Mouse (Mus musculus): ENCODE measurements around the gene Tfpt.
"Not testable (repeated sequence)": the region's sequence is repeated elsewhere in the genome, so short reads cannot be mapped to it uniquely, and the experiment has no call there.

Tfpt gene

DNA sequence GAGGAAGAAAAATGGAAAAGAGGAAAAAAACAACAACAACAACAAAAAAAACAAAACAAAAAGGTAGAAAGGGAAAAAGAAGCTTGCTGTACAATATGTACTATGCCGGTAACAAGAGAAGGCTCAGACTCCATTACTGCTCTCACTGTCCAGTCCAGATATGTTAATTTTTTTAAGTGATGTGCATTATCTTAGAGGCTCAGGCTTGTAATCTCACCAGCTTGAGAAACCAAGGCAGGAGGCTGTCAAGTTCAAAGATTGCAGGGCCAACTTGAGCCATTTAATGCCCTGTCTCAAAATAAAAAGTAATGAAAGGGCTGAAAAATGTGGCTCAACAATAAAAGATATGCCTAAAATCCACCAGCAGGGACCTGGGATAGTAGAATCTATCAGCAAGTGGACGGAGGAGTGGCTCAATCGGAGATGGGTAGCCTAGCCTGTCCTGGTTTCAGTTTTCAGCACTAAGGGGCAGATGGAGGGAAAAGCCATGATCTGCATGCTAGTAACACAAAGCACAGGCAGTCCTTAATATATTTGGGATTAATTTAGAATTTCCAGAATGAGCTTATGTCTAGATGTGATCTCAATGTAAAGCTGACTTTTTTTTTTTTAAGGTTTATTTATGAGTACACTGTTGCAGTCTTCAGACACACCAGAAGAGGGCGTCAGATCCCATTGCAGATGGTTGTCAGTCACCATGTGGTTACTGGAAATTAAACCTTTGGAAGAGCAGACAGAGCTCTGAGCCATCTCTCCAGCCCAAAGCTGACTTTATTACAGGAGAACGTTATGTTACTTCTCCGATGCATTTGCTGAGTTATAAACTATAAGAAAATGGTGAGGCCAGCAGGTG lies 13.1 kb downstream of the Tfpt start:
- DNase-seq, result no peak

DNA sequence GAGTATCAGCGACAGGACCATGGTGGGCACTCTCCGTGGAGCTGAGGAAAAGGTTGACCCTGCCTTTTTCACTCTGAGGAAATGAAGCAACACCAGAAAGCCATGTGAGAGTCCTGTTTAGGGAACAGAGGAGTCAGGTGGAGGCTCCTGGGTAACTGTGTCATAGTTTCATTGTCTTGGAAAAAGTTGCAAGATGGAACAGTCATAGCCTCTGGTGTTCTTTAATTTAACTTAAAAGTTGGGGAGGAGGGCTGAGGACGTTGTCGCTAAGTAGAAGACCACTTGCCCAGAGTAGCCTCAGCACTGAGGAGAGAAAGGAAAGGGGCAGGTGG lies 13.7 kb downstream of the Tfpt start, which contains the start of gene Oscar:
Gene Oscar (minus strand): TSS at position 101 of the 332 bp plus-strand sequence.
- no peak for DNase-seq

DNA sequence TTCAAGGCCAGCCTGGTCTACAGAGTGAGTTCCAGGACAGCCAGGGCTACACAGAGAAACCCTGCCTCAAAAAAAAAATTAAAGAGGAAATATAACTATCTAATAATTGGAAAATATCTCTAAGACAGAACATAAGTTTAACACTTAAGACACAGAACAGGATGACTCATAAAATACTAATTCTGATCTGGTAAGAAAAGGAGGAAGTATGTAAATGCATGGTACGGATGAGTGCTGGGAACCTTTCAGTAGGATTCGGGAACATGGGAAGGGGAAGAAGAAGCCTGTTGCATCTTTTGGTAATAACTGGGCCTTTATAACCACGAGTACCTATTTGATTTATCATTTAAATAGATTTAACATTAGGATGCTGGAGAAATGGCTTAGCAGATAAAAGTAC lies 15.7 kb downstream of the Tfpt start:
- no peak for DNase-seq

DNA sequence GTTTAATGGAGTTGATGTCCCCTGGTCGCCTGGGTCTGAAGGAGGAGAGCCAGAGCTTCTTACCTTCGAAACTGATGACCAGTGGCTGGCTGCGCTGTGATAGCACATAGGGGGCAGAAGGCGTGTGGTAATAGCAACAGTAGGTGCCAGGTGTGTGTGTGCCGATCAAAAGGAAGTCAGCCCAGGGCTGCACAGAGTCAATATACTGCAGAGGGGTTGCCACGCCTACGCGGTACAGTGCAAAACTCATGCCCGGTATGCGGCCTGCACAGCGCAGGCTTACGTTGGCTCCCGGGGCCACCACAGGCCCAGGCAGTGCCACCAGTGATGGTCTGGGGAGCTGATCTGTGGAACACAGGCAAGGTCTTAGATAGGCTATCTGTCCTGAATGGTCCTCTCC lies 18.7 kb downstream of the Tfpt start:
- DNase-seq, result no peak

DNA sequence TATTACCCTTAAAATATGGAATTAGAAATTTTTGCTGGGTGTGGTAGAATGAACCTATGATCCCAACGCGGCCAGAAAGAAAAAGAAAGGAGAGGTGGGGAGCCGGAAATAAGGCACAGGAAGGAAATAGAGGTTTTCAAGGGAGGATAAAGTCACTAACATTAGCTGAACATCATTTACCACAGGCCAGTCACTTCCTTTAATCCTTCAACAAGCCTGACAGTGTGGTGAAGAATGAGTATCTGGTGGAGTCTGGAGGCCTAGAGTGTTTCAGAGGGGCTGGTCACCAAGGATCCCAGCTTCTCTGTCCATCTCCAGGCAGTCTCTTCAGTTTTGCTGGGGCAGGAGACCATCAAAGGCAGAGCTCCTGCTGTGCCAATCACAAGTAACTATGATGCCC lies 19.3 kb downstream of the Tfpt start:
- DNase-seq, result no peak

DNA sequence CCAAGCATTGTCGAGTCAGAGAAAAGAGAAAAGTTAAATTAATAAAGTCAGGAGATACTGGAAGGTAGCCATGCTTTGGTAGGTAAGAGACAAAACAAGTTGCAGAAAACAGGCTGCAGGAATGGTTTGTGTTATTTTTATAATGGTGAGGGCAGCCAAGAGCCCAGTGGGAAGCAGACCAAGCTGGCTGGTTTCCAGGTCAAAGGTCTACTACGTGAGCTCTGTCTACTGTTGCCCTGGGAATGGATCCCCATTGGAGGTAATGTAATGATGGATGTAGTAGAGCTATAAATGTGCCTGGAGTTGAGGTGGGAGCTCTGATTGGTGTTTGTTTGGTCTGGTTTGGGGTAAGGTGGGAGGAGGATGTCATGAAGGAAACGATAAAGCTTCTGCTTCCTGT lies 20.6 kb downstream of the Tfpt start:
- DNase-seq, result no peak

DNA sequence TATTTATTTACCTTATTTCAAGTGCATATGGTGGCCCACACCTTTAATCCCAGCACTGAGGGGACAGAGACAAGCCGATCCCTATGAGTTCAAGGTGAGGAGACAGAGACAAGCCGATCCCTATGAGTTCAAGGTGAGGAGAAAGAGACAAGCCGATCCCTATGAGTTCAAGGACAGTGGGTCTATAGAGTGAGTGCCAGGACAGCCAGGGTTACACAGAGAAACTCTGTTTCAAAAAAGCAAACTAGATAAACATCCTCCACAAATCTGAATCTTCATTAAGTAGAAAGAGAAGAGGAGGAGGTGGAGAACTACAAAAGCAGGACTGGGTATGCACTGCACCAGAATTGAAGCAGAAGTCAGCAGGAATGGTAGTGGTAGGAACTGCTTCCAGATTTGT lies 21.1 kb downstream of the Tfpt start:
- no peak for DNase-seq

DNA sequence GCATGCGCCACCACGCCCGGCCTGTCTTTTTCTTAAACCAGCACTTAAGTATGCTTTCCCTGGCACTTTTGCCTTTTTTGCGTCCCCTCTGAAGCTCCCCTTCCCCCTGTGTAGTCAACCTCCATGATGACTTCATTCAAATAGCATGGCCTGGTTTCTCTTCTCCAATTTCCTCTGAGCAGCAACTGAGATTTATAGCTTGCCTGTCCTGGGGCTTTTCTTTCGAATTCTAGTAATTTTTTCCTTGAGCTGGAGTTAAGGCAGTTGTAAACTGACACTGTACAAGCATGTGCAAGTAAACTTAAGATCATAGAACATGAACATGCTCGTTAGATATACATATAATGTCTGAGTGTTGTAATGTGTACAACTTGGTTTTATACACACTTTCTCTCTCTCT lies 22.3 kb downstream of the Tfpt start:
- DNase-seq, result no peak

DNA sequence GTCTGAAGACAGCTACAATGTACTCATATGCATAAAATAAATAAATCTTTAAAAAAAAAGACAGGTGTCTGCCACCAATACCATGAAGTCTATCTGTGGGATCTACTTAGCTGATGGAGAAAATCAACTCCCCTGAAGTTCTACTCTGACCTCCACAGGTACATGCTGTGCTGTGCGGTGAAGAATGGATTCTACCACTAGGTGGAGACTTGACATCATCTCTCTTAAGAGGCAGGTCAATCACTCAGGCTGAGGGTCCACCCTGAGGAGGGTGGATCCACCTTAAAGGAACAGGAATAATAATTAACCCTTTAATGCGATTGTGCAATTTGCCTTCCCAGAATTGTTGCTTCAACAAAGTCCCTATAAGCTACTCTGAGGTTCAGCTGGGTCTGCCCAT lies 22.9 kb downstream of the Tfpt start:
- no peak for DNase-seq

DNA sequence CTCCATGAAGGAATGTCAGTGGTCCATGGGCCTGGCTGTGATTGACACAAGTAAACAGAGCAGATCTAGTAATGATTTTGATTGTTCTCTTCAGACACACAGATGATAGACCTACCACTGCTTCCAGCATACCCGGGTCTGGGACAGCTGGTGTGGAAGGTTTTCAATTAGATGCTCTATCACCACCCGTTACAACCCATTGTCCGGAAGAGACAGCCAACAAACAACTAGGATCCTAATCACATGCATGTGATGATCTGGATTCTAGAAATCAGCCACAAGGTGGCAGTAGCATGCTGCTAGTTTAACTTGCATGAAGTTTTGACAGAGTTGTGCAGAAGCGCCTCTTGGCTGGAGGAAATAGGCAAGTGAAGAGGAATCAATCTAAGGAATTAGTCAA lies 28.6 kb downstream of the Tfpt start:
- DNase-seq, result peak; percentile 64

DNA sequence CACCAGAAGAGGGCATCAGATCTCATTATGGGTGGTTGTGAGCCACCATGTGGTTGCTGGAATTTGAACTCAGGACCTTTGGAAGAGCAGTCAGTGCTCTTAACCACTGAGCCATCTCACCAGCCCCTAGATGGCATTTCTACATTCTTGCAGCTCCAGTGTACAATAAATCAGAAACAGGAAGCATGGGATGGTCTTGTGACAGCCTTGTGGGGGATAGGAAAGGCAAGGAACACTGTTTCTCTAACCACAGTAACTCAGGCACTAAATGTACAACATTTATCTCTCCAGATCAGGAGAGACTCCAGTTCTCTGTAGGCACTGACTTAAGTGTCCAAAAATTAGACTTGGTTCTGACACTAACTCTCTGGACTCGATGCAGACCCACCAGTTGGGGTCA lies 32.0 kb downstream of the Tfpt start:
- DNase-seq, result not testable (repeated sequence)

DNA sequence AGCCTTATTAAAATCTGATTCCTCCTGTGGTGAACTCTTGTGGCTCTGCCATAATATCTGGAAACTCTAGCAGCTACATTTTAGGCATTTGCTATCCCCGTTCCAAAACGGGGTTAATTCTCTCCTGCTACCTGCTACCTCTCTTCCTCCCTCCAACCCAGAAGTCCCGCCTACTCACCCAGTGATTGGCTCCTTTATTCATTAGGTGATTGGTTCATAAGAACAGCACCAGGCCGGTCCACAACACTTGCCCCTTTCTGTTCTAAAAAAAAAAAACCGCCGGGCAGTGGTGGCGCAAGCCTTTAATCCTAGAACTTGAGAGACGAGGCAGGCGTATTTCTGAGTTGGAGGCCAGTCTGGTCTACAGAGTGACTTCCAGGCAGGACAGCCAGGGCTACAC lies 34.6 kb downstream of the Tfpt start:
- DNase-seq, result no peak

DNA sequence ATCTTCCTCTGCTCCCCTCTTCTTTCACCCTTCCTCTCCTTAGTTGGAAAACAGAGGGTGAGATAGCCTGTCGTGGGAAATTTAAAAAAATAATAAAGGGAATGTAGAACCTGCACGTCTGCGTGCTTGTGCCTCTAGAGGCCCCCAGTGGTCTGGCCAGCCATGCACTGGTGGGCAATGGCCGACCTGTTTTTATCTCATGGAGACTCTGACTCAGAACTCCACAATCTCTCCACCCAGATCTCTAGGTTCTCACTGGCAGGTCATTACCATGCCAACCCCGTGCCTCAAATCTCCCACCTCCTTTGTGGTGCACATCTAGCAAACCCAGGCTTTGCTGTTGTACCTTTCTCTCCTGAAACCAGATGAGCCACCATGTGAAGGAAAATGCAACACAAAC lies 35.0 kb downstream of the Tfpt start:
- DNase-seq, result no peak

DNA sequence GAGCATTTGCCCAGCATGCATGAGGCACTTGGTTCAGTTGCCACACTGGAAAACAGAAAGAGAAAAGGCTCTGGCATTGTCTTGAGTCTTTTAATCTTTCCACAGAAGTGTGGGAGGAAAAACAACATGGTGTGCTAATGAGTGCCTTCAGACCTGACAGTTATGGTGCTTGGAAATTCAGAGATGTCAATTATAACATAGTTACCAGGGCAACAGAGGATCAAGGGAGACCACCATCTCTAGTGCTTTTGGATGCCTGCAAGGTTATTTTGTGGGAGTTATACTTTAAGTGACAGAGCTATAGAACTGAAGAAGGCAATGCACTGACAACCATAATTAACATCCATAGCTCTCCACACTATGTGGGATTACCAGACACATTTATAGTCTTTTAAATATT lies 35.9 kb downstream of the Tfpt start:
- no peak for DNase-seq

DNA sequence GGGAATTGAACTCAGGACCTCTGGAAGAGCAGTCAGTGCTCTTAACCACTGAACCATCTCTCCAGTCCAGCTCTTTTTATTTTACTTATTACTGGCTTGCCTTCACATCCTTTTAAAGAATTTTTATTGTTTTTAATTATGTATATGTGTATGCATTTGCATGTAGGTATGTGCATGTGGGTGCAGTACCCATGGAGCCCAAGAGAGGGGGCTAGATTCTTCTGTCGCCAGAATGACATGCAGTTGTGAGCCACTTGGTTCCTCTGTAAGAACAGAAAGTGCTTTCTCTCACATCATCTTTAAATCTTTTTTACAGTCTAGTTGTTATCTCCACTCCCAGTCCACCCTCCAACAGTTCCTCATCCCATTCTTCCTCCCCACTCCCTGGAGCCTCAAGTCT lies 38.2 kb downstream of the Tfpt start:
- DNase-seq, result no peak

DNA sequence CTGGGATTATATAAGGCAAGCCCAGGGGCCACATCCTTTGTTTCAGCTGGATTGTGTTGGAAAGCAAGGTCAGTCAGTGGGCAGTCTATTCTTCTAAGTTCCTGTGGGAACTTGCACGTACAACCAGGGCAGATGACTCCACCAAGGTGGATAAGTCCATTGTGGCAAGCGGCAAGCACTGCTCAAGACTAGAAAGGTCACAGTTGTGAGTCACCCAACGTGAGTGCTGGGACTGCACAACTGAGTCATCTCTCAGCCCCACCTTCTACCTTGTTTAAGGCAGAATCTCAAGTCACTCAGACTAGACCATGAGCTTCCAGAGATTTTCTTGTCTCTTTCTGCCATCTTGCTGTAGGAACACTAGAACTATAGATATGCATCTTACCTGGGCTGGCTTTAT lies 39.2 kb downstream of the Tfpt start:
- DNase-seq, result no peak

DNA sequence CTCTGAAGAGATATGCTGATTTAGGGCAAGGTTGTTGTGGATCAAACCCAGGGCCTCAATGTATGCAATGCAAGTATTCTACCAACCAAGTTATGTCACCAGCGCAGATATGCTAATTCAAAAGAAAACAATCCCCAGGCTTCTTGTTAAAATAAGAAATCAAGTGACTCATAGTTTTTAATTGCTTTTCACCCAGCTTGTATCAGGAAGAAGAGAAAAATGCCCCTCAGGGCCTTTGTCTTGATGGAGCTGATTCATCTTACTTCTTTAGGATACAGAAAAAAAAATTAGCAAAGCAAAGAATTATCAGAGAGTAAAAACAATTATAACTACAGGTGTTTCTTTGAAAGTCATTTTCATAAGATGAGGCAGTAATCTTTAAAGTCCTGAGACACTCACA lies 42.4 kb downstream of the Tfpt start:
- no peak for DNase-seq

DNA sequence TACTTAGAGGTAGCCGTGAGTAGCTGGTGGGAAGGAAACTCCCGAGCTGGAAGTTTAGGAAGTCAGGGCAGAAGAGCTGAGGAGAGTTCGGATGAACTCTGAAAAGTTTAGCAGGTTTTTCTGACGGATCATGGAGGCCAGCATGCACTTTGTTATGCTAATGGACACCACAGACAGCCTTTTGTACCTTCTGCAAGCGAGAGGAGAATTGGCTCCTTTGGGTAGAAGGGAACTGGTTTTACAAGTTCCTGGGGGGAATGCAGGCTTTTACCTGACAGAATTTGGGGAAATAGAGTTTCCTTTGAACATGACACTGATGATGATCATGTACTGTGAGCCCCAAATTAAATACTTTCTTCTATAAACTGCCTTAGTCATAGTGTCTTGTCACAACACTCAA lies 43.5 kb downstream of the Tfpt start:
- no peak for DNase-seq

DNA sequence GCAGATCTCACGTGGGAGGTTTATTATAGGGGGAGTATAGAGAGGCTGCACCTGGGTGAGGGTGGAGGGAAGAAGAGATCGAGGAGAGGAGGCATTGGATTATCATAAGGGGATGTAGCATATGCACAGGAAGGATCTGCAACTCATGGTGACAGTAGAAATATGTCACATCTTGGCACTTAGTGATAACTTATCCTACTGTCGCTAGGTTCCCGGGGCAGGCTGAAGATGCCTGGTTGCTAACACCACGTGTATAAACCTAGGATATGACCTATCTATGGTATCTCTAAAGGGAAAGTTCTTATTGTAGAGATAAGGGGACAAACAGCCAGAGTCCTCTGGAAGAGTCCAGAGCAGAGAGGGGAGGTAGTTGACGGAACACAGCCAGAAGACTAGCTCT lies 44.0 kb downstream of the Tfpt start:
- no peak for DNase-seq

DNA sequence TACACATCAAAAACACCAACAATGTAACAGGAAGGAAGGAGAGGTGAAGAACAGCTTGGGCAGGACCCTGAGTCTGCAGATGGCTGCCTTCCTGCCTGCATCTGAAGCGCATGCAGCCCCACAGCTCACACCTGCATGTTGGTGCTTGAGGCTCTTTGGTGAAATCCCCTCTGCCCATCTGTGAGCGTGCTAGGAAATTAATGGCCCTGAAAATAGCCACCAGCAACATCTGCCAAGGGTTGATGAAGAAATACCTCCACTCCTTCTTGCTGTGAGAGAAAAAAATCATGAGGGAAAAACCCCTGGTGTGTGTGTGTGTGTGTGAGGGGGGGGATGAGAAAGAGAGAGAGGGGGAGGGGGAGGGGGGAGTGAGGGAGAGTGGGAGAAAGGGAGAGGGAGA lies 49.7 kb downstream of the Tfpt start:
- no peak for DNase-seq

DNA sequence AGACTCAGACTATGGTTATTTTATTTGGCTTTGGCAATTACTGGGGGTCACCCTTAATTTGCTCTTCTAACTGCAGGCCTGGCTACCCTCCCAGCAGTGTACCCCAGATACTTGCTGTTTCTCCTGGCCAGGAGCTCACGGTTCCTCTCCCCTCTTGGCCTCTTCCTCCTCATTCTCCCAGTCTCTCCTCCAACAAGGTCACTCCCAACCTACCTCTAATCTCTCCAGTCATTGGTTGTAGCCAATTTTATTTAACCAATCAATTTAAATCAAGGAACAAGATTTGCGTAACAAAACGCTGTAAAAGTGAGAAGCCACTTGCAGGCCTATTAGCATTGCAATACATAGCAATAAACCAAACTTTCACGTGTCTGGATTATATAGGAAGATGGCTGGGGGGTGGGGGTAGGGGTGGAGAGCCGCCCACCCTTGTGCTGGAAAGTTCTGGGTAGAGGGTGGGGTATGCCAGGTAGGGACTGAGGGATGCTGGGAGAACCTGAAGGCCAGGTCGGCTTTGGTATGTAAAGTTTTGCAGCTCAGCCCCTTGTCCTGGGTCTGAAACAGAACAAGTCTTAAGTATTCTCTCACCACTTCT lies 50.7 kb downstream of the Tfpt start:
- DNase-seq, result no peak

DNA sequence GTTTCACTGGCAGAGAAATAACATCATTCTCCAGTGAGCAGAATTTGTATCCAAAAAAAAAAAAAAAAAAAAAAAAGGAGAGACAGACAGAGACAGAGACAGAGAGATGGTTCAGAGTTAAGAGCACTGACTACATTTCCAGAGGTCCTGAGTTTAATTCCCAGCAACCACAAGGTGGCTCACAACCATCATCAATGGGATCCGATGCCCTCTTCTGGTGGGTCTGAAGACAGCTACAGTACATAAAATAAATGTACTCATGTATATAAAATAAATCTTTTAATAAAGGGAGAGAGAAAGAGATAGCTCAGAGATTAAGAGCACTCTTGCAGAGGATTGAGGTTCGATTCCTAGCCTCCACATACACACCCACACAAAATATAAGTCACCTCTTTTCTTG lies 51.5 kb downstream of the Tfpt start:
- no peak for DNase-seq

DNA sequence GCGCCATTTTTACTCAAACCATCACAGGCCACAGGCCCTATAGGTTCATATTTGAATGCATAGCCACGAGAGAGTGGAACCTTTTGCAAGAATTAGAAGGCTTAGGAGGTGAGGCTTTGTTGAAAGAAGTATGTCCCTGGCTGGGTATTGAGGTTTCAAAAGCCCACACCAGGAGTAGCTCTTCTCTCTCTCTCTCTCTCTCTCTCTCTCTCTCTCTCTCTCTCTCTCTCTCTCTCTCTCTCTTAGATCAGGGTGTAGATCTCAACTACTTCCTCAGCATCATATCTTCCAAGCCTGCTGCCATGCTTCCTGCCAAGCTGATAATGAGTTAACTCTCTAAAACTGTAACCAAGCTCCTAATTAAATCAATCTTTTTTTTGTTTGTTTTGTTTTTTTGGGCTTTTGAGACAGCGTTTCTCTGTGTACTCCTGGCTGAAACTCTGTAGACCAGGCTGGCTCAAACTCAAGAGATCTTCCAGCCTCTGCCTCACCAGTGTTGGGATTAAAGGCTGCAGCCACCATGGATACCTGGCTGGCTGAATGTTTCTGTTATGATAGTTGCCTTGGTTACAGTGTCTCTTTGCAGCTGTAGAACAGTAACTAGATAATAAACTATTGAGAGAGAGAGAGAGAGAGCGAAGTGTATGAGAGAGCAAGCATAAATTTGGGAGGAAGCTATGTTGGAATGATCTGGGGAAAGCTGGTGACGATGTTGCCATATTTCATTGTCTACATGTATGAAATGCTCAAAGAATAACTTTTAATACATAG lies 53.2 kb downstream of the Tfpt start:
- no peak for DNase-seq

DNA sequence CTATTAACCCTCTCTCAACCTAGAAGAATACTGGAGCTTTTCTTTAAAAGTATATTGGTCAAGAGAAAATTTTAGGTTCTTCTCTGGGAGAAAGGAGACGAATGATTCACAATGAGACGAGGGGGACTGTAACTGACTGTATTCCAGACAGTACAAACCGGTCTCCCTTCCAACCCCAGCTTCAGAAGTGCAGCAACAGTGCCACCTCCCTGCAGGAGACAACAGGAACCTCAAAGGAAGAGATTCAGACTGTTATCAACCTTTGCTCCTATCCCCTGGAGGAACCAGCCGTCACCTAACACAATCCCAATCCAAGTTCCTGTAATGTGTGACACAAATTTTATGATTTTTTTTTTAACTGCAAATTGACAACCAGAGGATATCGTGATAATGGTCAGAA lies 55.5 kb downstream of the Tfpt start:
- no peak for DNase-seq

All from cerebellum, adult 9-10 months (tissue).